Mouse (Mus musculus) right cerebral cortex, postnatal 25 days (tissue): ENCODE measurements around the gene D030056L22Rik.

Experiments used
- DNase-seq: peaks from one replicate; pipeline ENCODE4 v3.0.0; 2022

D030056L22Rik gene

DNA sequence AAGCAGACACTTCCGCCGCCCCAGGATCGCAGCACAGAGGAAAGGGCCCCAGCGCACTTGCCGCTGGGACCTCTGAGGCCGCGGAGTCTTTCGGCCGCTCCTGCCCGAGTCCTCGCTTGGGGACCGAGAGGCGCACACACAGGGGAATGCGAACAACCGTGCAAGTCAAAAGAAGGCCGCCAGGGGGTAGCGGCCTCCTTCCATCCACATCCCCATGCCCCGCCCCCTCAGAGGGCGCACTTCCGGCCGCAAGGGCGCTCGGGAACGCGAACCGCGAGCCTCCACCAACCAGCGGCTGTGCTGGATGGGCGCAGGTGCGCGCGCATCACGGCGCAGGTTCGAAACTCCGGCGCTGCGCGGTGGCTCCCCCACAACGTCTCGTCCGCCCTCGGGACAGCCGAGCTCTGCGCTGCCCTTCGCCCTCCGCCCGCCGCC, at the start of gene D030056L22Rik:
D030056L22Rik (plus strand) TSS at position 328 of the 435 bp plus-strand sequence.
- DNase-seq: peak; percentile 98

DNA sequence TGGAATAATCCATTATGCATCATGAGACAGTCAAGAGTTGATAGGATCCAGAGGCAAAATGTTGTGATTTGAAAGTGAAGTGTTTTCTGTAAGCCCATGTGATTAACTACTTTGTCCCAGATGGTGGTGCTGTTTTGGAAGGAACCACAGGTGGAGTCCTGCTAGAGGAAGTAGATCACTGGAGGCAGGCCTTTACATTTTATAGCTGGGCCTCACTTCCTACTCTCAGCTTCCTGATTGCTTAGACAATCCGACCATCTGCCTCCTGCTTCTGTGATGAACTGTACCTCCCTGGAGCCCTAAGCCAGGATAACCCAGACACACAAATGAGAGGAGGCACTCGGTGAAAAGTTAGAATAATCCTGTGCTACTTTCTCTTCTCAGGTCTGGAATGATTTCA, 49.1 kb upstream of the D030056L22Rik start:
- no peak for DNase-seq

DNA sequence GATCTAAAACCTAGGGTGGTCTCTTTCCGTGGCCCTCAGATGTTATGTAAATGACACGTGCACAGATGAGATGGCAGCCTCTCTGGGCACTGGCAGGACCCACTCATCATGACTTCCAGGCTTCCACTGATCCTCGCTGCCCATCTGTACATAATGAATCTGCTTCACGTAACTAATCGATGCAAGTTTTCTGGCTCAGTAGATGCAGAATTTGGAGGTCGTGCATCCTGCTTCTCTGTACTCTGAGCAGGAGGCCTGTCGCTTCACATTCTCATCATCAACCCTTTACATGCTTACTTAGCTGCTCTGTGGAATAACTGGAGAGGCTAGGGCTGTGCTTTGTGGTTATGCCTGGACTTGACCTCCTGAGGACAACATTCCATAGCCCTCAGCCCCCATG, 46.0 kb upstream of the D030056L22Rik start:
- no peak for DNase-seq

DNA sequence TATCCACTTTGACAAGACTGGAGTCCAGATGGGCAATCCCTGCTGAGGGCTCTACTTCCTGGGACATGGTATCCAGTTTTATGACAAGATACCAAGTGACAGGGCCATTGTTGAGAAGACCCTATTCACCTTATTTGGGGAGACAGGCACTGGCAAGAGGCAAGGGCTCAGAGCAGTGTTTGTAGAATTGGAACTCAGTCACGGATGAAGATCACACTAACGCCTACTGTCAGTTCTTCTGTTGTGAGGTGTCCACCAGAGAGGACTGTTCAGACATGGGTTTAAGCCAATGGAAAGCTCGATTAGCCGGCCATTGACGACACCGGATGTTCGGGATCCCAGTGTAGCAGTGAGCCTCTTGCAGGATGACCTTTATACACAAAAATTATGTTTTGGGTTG, 43.4 kb upstream of the D030056L22Rik start:
- DNase-seq: no peak

DNA sequence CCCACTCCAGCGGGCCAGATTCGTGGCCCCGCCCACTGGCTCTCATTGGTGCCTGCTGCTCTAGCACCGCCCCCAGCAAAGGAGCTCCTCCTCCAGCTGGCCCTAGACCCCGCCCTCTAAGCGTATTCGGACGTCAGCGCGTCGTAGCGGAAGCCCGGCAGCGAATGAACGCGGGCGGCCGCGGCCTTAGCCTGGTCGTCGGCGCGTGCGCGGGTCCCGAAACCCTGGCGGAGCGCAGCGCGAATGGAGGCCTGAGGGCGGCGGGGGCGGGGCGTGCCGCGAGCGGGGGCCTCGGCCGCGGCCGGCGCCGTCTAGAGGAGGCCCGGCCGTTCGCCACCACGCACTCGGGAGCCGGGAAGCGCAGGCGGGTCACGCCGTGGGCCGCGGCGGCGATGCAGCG, 42.4 kb upstream of the D030056L22Rik start, which contains the start of gene Carnmt1:
Carnmt1 (plus strand) TSS at position 157 of the 400 bp plus-strand sequence.
- peak; percentile 99 for DNase-seq

DNA sequence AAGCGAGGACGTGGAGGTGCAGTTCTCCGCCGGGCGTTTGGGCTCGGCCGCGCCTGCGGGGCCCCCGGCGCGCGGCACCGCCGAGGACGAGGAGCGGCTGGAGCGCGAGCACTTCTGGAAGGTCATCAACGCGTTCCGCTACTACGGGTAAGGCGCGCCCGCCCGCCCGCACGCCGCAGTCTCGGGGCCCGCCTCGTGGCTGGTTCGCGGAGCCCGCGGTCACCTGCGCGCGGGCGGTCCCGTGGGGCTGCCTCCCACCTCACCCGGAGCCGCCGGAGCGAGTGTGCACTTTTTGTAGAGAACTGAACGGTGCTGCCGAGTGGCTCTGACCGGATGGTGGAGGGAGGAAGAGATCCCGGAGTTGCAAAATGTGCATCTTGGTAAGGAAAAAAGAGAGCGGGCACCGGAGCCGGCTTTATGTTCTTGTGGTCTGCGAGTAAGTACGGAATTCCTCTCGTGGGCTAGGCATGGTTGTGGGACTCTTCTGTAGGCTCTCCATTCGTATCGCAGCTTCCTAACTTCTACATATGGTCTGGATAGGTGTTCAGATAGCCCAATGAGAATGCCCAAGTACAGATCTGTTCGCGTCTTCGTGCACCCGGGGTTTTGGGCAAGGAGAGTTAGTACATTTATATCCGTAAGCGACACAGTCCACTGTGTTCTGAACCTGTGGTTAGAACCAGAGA, 41.8 kb upstream of the D030056L22Rik start:
- peak; percentile 68 for DNase-seq

DNA sequence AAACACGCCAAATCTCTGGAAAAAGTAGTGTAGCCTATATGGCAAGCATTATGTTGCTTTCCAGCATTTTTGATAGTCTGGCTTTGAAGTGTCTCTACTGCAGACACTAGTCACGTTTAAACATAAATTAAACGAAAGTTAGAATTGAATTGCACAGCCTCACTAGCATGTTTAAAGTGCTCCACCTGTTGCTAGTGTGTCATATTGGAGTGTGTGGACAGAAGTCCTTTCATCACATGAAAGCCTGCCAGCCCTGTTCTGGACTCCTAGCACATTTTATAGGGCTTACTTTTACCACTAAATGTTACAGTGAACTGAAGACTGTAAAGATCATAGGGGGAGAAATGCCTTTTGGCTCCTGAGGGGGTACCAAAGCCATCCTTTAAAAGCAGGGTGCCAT, 40.5 kb upstream of the D030056L22Rik start:
- no peak for DNase-seq

DNA sequence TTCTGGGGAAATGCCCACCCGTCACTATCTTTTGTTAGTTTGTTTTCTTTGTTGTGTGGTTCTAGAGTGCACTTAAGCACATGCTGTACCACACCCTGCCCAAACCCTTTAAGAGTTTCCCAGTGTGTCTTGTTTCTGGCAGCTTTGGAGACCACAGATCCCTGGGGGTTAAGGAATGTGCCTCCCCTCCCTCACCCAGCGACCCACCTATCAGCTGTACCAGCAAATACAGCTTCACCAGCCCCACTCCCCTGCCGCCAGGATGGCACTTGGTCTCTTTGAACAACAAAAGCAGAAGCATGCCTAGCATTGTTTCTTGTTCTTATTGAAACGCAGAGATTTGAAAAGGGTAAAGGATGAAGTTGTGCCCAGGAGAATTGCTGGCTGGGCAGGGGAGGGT, 39.9 kb upstream of the D030056L22Rik start:
- no peak for DNase-seq

DNA sequence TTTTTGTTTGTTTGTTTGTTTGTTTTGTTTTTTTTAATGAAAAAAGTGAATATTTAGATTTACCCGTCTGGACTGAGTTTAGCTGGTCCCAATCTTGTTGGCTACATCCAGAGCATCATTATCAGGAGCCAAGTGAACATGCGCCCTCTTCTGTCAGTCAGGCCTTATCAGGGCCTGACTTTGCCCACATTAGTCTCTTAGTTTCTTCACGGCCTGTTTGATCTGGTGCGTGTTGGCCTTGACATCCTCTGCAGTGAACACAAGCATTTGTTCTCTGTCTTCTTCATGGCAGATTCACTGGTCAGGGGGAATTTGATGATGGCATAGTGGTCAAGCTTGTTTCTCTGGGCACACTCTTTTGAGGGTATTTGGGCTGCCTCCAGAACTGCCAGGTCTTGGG, 30.9 kb upstream of the D030056L22Rik start:
- no peak for DNase-seq

DNA sequence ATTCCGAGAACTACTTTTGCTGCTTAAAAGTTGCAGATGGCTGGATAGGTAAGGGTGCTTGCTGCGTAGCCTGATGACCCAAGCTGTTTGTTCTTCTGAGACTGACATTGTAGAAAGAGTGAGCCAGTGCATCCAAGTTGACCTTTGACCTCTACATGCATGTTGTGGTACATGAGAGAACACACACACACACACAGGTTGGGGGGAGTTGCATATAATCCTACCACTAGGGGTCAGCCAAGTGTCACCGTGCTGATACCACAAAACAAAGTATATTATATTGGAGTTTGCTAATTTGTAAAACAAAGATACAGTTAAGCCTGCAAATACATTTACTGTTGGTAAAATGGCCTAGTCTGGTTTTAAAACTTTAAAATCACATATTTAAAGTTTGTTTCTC, 25.4 kb upstream of the D030056L22Rik start:
- DNase-seq: no peak

DNA sequence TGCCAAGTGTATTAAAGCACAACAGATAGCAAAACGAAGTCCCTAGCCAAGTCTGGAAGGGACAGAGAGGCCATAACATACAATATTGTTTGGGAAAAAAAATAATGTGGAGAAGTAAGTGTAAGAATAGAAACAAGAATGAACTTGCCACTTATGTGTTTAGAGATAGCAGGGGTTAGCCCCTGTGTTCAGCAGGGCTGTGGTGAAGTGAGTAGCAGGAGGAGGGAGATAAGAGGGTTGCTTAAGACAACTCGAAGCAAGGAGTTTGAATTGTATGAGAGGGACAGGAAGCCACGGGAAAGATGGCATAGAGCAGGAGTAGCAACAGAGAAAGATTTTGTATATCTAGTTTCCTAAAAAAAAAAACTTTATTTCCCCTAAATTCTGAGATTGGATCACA, 20.8 kb upstream of the D030056L22Rik start:
- DNase-seq: no peak

DNA sequence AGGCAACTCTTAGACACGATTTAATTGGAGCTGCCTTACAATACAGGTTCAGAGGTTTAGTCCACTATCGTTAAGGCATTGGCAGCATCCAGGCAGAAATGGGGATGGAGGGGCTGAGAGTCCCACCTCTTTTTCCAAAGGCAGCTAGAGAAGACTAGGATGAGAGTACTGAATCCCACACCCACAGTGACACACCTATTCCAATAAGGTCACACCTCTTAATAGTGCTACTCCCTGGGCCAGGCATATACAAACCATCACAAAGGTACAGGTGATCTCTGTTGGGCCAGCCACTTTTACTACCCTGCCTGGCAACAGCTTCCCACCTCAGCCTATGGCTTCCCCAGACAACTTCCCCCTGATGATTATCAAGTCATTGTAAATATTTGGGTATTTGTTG, 20.2 kb upstream of the D030056L22Rik start:
- DNase-seq: no peak

DNA sequence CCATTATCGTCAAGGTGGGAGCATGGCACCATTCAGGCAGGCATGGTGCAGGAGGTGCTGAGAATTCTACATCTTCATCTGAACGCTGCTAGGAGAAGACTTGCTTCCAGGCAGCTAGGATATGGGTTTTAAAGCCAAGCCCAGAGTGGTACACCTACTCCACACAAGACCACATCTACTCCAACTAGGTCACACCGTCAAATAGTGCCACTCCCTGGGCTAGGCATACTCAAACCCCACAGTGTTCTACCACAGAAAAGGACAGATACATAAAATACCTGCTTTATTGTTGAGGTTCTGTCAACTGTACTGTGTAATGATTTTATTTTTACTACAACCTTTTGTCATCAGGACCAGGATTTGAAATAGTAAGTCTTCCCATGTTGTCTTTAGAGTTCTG, 17.9 kb upstream of the D030056L22Rik start:
- DNase-seq: no peak

DNA sequence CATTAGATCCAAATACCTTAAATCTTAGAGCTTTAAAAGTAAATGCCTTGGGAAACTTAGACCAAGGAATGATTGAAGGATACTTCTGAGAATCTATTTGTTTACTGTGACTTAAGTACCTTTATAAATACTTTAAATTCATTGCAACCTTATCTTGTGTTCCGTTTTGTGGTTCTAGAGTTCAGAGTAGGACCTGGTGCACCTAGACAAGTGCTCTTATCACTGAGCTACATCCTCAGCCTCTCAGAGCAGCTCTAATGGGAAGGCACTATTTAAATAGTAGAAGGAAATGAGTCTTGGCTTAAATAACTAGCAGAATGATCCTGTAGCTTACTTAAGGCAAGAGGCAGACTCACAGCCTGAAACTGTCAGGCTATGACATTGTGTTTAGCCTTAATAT, 17.4 kb upstream of the D030056L22Rik start:
- DNase-seq: no peak

DNA sequence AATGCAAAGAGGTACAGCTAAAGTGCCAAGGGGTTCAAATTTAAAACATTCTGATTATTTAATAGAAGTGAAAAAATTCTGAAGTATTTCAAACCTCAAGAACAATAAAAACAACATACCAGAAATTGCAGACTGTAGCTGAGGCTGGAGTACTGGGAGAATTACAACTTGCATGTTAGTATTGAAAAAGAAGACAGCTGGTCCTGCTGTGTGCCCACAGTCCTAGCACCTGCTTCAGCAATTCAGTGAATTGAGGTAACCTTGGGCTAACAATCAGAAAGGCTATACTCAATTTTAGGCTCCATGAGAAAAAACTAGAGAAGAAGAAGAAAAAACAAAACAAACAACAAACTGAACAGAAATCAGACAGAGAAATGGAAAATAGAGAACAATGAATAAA, 4.9 kb upstream of the D030056L22Rik start:
- DNase-seq: no peak

DNA sequence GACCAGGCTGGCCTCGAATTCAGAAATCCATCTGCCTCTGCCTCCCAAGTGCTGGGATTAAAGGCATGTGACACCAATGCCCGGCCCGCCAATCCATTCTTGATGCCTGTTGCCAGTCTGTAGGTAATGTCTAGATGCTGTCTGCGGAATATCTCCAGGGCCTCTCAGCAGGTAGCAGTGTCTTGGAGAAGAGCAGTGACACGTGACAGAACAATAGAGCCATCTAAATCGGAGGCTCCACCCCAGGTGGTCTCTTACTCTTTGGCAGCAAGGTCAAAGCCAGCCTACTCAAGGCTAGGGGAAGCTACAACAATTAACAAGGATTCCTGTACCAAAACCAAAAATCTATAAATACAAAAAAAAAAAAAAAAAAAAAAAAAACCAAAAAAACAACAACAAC, 2.1 kb upstream of the D030056L22Rik start:
- no peak for DNase-seq

DNA sequence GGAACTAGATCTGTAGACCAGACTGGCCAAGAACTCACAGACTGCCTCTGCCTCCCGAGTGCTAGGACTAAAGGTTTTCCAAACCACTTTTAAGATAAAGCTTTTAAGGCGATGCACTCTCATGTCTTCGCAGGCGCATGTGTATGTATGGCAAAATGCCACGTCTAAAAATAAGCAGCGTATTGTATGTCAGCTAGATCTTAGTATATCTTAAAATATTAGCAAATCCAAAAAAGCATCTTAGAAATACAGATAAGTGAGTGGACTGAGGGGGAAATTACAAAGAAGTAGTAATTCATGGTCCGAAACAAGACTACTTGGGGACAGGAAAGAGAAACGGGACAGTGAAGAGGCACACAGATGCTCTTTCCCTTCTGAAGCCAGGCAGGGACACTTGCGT, 1.4 kb upstream of the D030056L22Rik start:
- no peak for DNase-seq

DNA sequence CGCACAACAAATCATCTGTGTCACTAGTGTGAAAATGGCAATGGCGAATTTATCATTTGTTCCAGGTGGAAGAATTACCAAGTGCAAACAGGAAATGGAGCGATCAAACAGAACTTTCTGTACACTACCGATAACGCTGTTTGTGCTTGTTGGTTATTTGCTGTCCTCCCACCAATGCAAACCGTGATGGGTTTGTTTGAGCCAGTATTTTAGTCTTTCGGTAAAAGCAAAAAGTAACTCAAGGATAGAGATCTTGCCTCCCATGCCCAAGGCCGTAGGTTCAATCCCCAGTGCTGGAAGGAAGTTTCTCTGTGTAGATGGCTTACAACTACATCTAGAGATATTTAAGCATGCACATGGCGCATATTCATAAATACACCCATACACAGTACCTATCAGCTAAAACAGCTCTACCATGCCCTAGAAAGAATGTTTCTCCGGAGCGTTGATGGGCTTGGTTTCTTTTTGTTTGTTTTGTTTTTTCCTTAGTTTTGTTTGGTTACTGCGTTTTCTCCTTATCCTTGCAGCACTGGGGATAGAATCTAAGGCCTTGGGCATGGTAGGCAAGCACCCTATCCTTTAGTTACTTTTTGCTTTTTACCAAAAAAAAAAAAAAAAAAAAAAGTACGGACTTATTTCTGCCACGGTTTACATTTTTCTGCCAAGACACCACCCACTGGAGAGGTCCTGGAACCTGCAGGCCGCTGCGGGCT, 684 bp upstream of the D030056L22Rik start:
- DNase-seq: no peak

DNA sequence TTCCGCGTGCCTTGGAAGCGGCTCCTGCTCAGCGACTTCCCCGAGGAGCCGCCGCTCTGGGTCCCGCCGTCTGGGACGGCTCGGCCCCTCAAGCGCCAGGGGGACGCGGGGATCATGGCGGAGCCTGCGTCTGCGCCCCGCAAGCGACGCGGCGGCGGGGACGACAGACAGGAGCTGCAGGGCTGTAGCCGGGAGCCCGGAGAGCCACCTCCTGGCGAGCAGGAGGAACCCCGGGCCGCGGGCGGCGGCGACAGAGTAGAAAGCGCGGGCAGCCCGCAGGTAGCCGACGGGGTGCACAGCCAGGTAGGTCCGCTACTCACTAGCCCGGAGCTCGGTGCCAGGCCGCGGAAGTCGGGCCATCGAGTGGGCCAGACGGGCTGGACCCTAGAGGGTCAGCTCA, 364 bp downstream of the D030056L22Rik start:
- DNase-seq: peak; percentile 53

DNA sequence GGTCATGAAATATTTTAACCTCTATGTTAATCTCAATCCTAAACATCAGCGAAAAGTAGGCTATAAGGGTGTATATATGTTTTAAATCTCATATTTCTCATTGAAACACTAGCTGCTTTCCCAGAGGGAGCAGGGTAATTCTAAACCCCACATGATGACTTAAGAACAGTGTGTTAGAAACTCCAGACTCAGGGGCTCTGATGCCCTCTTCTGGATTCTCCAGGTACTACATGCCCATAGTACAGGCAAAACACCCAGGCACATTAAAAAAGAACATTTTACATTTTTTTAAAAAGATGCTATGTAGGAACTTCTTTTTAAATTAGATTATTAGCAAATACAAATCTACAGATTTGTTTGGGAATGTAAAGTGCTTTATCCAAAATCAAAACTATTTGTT, 3.4 kb downstream of the D030056L22Rik start:
- DNase-seq: peak; percentile 25

DNA sequence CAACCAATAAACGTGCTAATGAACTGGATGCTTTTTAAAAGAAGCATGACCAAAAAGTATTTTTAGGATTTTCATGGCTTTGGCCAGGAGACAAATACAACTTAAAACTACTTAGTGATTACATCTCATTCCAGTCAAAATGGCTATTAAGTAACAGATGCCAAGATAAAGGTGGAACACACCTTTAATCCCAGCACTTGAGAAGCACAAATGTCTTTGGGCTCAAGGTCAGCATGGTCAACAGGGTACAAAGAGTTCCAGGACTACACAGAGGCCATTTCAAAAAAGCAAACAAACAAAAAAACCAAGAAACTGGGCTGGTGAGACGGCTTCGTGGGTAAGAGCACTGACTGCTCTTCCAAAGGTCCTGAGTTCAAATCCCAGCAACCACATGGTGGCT, 7.3 kb downstream of the D030056L22Rik start:
- no peak for DNase-seq

DNA sequence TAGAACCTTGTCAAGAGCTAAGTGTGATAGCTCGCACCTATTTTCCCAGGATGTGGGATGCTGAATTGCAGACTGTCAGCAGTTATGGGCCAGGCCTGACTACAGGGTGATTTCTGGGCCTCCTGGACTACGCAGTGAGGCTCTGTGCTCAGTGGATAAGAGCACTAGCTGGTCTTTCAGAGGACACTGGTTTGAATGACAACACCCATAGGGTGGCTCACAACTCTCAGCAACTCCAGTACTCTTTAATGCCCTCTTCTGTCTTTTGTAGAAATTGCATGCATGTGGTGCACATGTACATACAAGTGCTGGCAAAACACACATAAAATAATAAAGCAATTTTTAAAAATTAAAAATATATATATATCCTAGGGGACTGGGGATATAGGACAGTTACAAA, 12.2 kb downstream of the D030056L22Rik start:
- no peak for DNase-seq

DNA sequence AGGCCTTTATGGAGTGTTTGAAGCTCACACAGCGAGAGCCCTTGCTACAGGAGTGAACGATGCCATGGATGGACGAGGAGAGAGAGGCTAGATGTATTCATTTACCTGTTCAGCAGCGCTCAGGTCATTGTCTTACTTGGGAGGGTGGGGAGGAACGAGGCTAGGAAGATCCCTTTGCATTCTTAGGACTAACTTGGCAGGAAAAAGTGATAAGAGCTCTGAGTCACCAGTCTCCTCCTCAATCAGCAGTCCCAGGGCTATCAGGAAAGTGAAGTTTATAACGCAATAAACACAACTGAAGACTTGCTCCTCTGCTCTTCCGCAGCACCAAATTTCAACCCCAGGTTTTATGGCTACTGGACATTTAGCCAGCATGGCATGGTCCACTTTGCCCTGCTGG, 17.3 kb downstream of the D030056L22Rik start:
- no peak for DNase-seq

DNA sequence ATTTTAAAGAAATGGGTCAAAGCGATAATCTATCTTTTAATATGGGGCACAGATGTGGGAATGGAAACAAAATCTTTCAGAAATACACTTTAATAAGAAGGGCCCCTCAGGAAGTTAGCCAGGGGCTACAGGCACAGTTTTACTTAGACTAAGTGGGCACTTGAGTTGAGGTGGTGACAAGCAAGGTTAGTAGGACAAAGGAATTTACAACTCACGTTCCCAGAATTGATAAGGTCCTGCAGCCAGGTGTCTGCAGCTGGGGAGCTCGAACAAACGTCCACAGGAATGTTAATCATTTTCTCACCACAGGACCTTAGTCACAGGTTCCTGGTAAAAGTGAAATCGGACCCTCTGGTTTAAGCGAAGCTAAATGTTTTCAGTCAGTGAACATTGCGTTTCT, 18.1 kb downstream of the D030056L22Rik start:
- DNase-seq: no peak

DNA sequence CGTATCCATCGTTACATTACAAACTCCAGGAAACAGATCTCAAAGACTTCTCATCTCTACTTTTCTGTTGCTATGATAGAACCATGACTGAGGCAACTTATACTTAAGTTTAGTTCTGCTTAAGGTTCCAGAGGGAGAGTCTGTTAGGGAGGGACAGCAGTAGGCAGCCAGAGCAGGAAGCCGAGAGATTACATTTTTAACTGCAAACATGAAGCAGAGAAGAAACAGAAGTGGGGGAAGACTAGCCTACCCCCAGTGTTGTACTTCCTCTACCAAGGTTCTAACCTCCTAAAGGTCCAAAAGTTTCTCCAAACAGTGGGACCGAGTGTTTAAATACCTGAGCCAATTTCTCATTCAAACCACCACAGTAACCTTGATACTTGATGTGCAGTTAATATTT, 22.9 kb downstream of the D030056L22Rik start:
- DNase-seq: no peak
